Mouse (Mus musculus) MEL (cell line): ENCODE measurements around the gene Hpn. TPM values are rescaled to one million over a fixed set of nuclear protein-coding genes. Genes with fewer than 3 reads are reported as not detected.

Experiments
- DNase-seq: peaks from one replicate; pipeline ENCODE4 v3.0.0; 2011; ENCODE audit warnings: low read depth, low spot score
- H3K27ac ChIP-seq: 2 replicates; pipeline ENCODE4 v1.5.1; 2012; ENCODE audit warnings: low read depth, mild to moderate bottlenecking, control low read depth, low read length, moderate library complexity; ENCODE audit not compliant: control insufficient read depth
- H3K27me3 ChIP-seq, 2 experiments: fragments of 150-350 bp in 1 of 2; sonication (generic) in 1 of 2; 2 replicates each; pipeline ENCODE4 v1.6.1; 2012; ENCODE audit warnings: low read length in 2 of 2, mild to moderate bottlenecking in 2 of 2, improper control_type of control experiment in 1 of 2, moderate library complexity in 1 of 2; ENCODE audit not compliant: insufficient read depth in 2 of 2, control insufficient read depth in 1 of 2
- H3K36me3 ChIP-seq, 2 experiments: 2 replicates each; pipeline ENCODE4 v1.6.1; 2012 to 2014; ENCODE audit warnings: low read length in 2 of 2, improper control_type of control experiment in 1 of 2, inconsistent platforms in 1 of 2, mild to moderate bottlenecking in 1 of 2; ENCODE audit not compliant: insufficient read depth in 2 of 2, control insufficient read depth in 1 of 2
- H3K4me1 ChIP-seq, 2 experiments: fragments of 150-350 bp in 1 of 2; sonication (generic) in 1 of 2; 2 replicates each; pipeline ENCODE4 v1.6.1; 2012; ENCODE audit warnings: low read length in 2 of 2, improper control_type of control experiment in 1 of 2, mild to moderate bottlenecking in 1 of 2; ENCODE audit not compliant: insufficient read depth in 2 of 2, control insufficient read depth in 1 of 2
- H3K4me3 ChIP-seq, 2 experiments: fragments of 150-350 bp in 1 of 2; sonication (generic) in 1 of 2; 2 replicates each; pipeline ENCODE4 v1.5.1; 2012; ENCODE audit warnings: low read depth in 2 of 2, low read length in 2 of 2, mild to moderate bottlenecking in 2 of 2, moderate library complexity in 2 of 2, control low read depth in 1 of 2, improper control_type of control experiment in 1 of 2; ENCODE audit not compliant: control insufficient read depth in 1 of 2, insufficient read depth in 1 of 2
- H3K79me2 ChIP-seq: 2 replicates; pipeline ENCODE4 v1.6.1; 2012; ENCODE audit warnings: mild to moderate bottlenecking, low read length, moderate library complexity; ENCODE audit not compliant: control insufficient read depth, poor library complexity, insufficient read depth
- H3K9ac ChIP-seq: 2 replicates; pipeline ENCODE4 v1.6.1; 2012; ENCODE audit warnings: low read depth, mild to moderate bottlenecking, control low read depth, low read length, moderate library complexity; ENCODE audit not compliant: control insufficient read depth, poor library complexity, severe bottlenecking
- H3K9me3 ChIP-seq: fragments of 150-350 bp; sonication (generic); replicated peaks from 2 replicates; pipeline ENCODE4 v1.6.1; 2012; ENCODE audit warnings: mild to moderate bottlenecking, low read length, improper control_type of control experiment, moderate library complexity; ENCODE audit not compliant: insufficient read depth
- ETS1 ChIP-seq: IDR thresholded peaks from 2 replicates; pipeline ENCODE4 v1.6.1; 2012; ENCODE audit warnings: low read depth, mild to moderate bottlenecking, inconsistent platforms, low read length, improper control_type of control experiment, moderate library complexity
- HCFC1 ChIP-seq: IDR thresholded peaks from 2 replicates; pipeline ENCODE4 v1.6.1; 2012; ENCODE audit warnings: low read depth, mild to moderate bottlenecking, inconsistent platforms, low read length, improper control_type of control experiment, moderate library complexity
- MAX ChIP-seq: IDR thresholded peaks from 2 replicates; pipeline ENCODE4 v1.6.1; 2011; ENCODE audit warnings: low read length, improper control_type of control experiment
- MXI1 ChIP-seq: IDR thresholded peaks from 2 replicates; pipeline ENCODE4 v1.6.1; 2011; ENCODE audit warnings: mild to moderate bottlenecking, low read depth, low read length, improper control_type of control experiment
- MYB ChIP-seq: IDR thresholded peaks from 2 replicates; pipeline ENCODE4 v1.6.1; 2011; ENCODE audit warnings: mild to moderate bottlenecking, low read depth, low read length, improper control_type of control experiment
- MYC ChIP-seq: IDR thresholded peaks from 2 replicates; pipeline ENCODE4 v1.6.1; 2011; ENCODE audit warnings: low read depth, mild to moderate bottlenecking, low read length, improper control_type of control experiment, moderate library complexity
- POLR2AphosphoS5 ChIP-seq: IDR thresholded peaks from 2 replicates; pipeline ENCODE4 v1.6.1; 2012; ENCODE audit warnings: low read depth, borderline replicate concordance, mild to moderate bottlenecking, inconsistent platforms, low read length, moderate library complexity, mixed read lengths
- SIN3A ChIP-seq: IDR thresholded peaks from 2 replicates; pipeline ENCODE4 v1.6.1; 2012; ENCODE audit warnings: low read length, improper control_type of control experiment, inconsistent platforms
- SMC3 ChIP-seq: IDR thresholded peaks from 2 replicates; pipeline ENCODE4 v1.6.1; 2011; ENCODE audit warnings: low read depth, low read length, improper control_type of control experiment
- TBP ChIP-seq: IDR thresholded peaks from 2 replicates; pipeline ENCODE4 v1.8.0; 2011; ENCODE audit warnings: low read depth, low read length, improper control_type of control experiment
- UBTF ChIP-seq: IDR thresholded peaks from 2 replicates; pipeline ENCODE4 v1.6.1; 2012; ENCODE audit warnings: low read depth, mild to moderate bottlenecking, inconsistent platforms, low read length, improper control_type of control experiment, moderate library complexity, borderline replicate concordance; ENCODE audit not compliant: insufficient read depth
- ZC3H11A ChIP-seq: IDR thresholded peaks from 2 replicates; pipeline ENCODE4 v1.6.1; 2012; ENCODE audit warnings: low read depth, mild to moderate bottlenecking, inconsistent platforms, low read length, improper control_type of control experiment
- polyA plus RNA-seq, 2 experiments: library from polyadenylated mRNA; stranded (reverse) in 1 of 2; unstranded in 1 of 2; fragments of >175 nt in 1 of 2; fragments of >200 nt in 1 of 2; gene quantifications; 2 replicates each; pipeline versions ENCODE4 v1.2.1 to v1.2.4; 2012; ENCODE audit warnings: low replicate concordance in 2 of 2, low read depth in 1 of 2; ENCODE audit not compliant: insufficient read length in 2 of 2, insufficient read depth in 1 of 2, missing spikeins in 1 of 2
- total RNA-seq: library from RNA; depleted of rRNA; stranded (reverse); fragments of 300-350 nt; gene quantifications from 2 replicates; pipeline ENCODE4 v1.2.3, GENCODE M21; 2012

Hpn gene
- total and polyA plus RNA-seq, 3 experiments = 1.1 to 1.6 TPM; not detected in 1

- no peak for TF ChIP-seq MYC
- TF ChIP-seq ZC3H11A = no peak
- TF ChIP-seq SIN3A = no peak
- no peak for TF ChIP-seq MXI1
- TF ChIP-seq MAX = no peak
- TF ChIP-seq MYB = no peak
- TF ChIP-seq ETS1 = no peak
- TF ChIP-seq UBTF = no peak
- Histone ChIP-seq H3K36me3 (peaks cover 0 to 5% of the 10 kb centered on the region in 2 experiments; a peak in 2 of 4 replicates), H3K9ac (no peak within 1 kb of the TSS), H3K4me3 (0 out of 4 replicates have a peak within 1 kb of the TSS, but pooled peaks of 1 of the 2 experiments have one; percentile 14), H3K27me3 (no peaks in the 10 kb centered on the region), H3K79me2 (peaks cover 4% of the 10 kb centered on the region), H3K27ac (no peak within 1 kb of the TSS), H3K4me1 (peaks cover 0 to 19% of the 10 kb centered on the region in 2 experiments; a peak in 2 of 4 replicates), H3K9me3 (no peaks in the 10 kb centered on the region)
- DNase-seq = no peak
Measured at GRCm38 (mm10) chr7:31155296-31156033, 40.4 kb upstream of the Hpn start, which contains the start of gene Gramd1a. Gramd1a (minus strand) TSS chr7:31155896.

- no peaks in the 10 kb centered on the region for H3K27me3 ChIP-seq
- peaks cover 18% of the 10 kb centered on the region for H3K79me2 ChIP-seq
- no peak overlapping the region for H3K9ac ChIP-seq
- no peak for DNase-seq
- no peak overlapping the region for H3K27ac ChIP-seq
- H3K36me3 ChIP-seq = peaks cover 0 to 9% of the 10 kb centered on the region in 2 experiments; a peak in 2 of 4 replicates
- no peak for TF ChIP-seq SMC3
- no peak for TF ChIP-seq SIN3A
- TF ChIP-seq POLR2AphosphoS5 = no peak
- TF ChIP-seq TBP = no peak
- no peak for TF ChIP-seq HCFC1
- H3K9me3 ChIP-seq = no peaks in the 10 kb centered on the region
- H3K4me1 ChIP-seq = peaks cover 0 to 26% of the 10 kb centered on the region in 2 experiments; a peak in 2 of 4 replicates
- no peak overlapping the region for H3K4me3 ChIP-seq
Measured at GRCm38 (mm10) chr7:31153536-31154320, 38.6 kb upstream of the Hpn start.
